Mouse (Mus musculus): ENCODE measurements around the gene Six3. TPM values are rescaled to one million over a fixed set of nuclear protein-coding genes. Genes with fewer than 3 reads are reported as not detected.

Gene Six3
- polyA plus RNA-seq, 1 experiment from 2014 or later, result 1.5 TPM

GRCm38 (mm10) chr17:85599520-85599919, 13.9 kb upstream of the Six3 start:
- POLR2A ChIA-PET, result no interaction called here
- ATAC-seq (no peak), DNase-seq (ENCODE audit: low read depth, low spot score) (no peak)
- in situ Hi-C loops (cut with MboI; ENCODE audit: low pct_unique_long_range_greater_than_20kb), result no loop called here
- CTCF ChIA-PET, result no interaction called here
- peaks cover 4% of the 10 kb centered on the region for H3K27me3 ChIP-seq
- no peak for TF ChIP-seq CTCF (IDR thresholded peaks at IDR 0.05)

GRCm38 (mm10) chr17:85606463-85606862, 6.9 kb upstream of the Six3 start:
- in situ Hi-C loops (cut with MboI; ENCODE audit: low pct_unique_long_range_greater_than_20kb), result no loop called here

GRCm38 (mm10) chr17:85607556-85608365, 5.6 kb upstream of the Six3 start:
- no peak for DNase-seq (ENCODE audit: low read depth, low spot score)
- POLR2A ChIA-PET, result interaction anchor here (0.6 kb wide), 1 partner anchor 21 kb away, joined by 3 read pairs; no protein-coding TSS in a partner anchor

More at GRCm38 (mm10) chr17:85606463-85606862, 6.9 kb upstream of the Six3 start:
- ATAC-seq (no peak), DNase-seq (ENCODE audit: low read depth, low spot score) (no peak)
- CTCF ChIA-PET, result interaction anchor here (1.1 to 1.7 kb wide), 3 partner anchors 10 to 728 kb away, joined by 3 to 5 read pairs (median 3); no protein-coding TSS in a partner anchor
- peaks cover 71% of the 10 kb centered on the region for H3K27me3 ChIP-seq
- no peak for TF ChIP-seq CTCF (IDR thresholded peaks at IDR 0.05)
- POLR2A ChIA-PET, result interaction anchor here (0.7 kb wide), 1 partner anchor 85 kb away, joined by 3 read pairs; no protein-coding TSS in a partner anchor

GRCm38 (mm10) chr17:85608366-85609093, 4.9 kb upstream of the Six3 start:
- in situ Hi-C loops (cut with MboI; ENCODE audit: low pct_unique_long_range_greater_than_20kb), result no loop called here
- peaks cover 86% of the 10 kb centered on the region for H3K27me3 ChIP-seq
- ChIA-PET POLR2A (no interaction called here), CTCF (no interaction called here)
- ATAC-seq (no peak), DNase-seq (ENCODE audit: low read depth, low spot score) (no peak)
- TF ChIP-seq CTCF (IDR thresholded peaks at IDR 0.05), result no peak

More at GRCm38 (mm10) chr17:85607556-85608365, 5.6 kb upstream of the Six3 start:
- no peak for TF ChIP-seq CTCF (IDR thresholded peaks at IDR 0.05)
- ATAC-seq, result no peak
- CTCF ChIA-PET, result interaction anchor here (1.7 kb wide), 1 partner anchor 26 kb away, joined by 5 read pairs; no protein-coding TSS in a partner anchor
- H3K27me3 ChIP-seq, result peaks cover 84% of the 10 kb centered on the region
- in situ Hi-C loops (cut with MboI; ENCODE audit: low pct_unique_long_range_greater_than_20kb), result no loop called here

- in situ Hi-C loops (cut with MboI; ENCODE audit: low pct_unique_long_range_greater_than_20kb), result no loop called here
- POLR2A ChIA-PET, result no interaction called here
- ATAC-seq (no peak), DNase-seq (ENCODE audit: low read depth, low spot score) (no peak)
- CTCF ChIA-PET, result no interaction called here
- H3K27me3 ChIP-seq, result peaks cover 87% of the 10 kb centered on the region
- TF ChIP-seq CTCF (IDR thresholded peaks at IDR 0.05), result no peak
Measured at GRCm38 (mm10) chr17:85609094-85609425, 4.3 kb upstream of the Six3 start.

- ChIA-PET POLR2A (no interaction called here), CTCF (no interaction called here)
- in situ Hi-C loops (cut with MboI; ENCODE audit: low pct_unique_long_range_greater_than_20kb), result no loop called here
- no peak for DNase-seq (ENCODE audit: low read depth, low spot score)
- no peak for ATAC-seq
- no peak for TF ChIP-seq CTCF (IDR thresholded peaks at IDR 0.05)
- peaks cover 92% of the 10 kb centered on the region for H3K27me3 ChIP-seq
Measured at GRCm38 (mm10) chr17:85609621-85610392, 3.6 kb upstream of the Six3 start.

- ChIA-PET CTCF (interaction anchor here (1.3 kb wide), 1 partner anchor 421 kb away, joined by 3 read pairs; no protein-coding TSS in a partner anchor), POLR2A (no interaction called here)
- no peak for TF ChIP-seq CTCF (IDR thresholded peaks at IDR 0.05)
- in situ Hi-C loops (cut with MboI; ENCODE audit: low pct_unique_long_range_greater_than_20kb), result no loop called here
- ATAC-seq (no peak), DNase-seq (ENCODE audit: low read depth, low spot score) (no peak)
- H3K27me3 ChIP-seq, result peaks cover 88% of the 10 kb centered on the region
Measured at GRCm38 (mm10) chr17:85610393-85611115, 2.9 kb upstream of the Six3 start.

- DNase-seq (ENCODE audit: low read depth, low spot score) (no peak), ATAC-seq (no peak)
- no peak for TF ChIP-seq CTCF (IDR thresholded peaks at IDR 0.05)
- POLR2A ChIA-PET, result no interaction called here
- CTCF ChIA-PET, result interaction anchor here (1.3 kb wide), 1 partner anchor 422 kb away, joined by 3 read pairs; no protein-coding TSS in a partner anchor
- in situ Hi-C loops (cut with MboI; ENCODE audit: low pct_unique_long_range_greater_than_20kb), result no loop called here
- H3K27me3 ChIP-seq, result peaks cover 88% of the 10 kb centered on the region
Measured at GRCm38 (mm10) chr17:85611521-85612515, 1.6 kb upstream of the Six3 start.

Data from Patski (cell line).